Mouse (Mus musculus): ENCODE measurements at regions not wholly inside any gene's neighbourhood (a gene's known extent, or its start where the extent isn't known, plus 50 kb on each side); places are given as distances from the start of the nearest gene placed in this dataset.

DNA sequence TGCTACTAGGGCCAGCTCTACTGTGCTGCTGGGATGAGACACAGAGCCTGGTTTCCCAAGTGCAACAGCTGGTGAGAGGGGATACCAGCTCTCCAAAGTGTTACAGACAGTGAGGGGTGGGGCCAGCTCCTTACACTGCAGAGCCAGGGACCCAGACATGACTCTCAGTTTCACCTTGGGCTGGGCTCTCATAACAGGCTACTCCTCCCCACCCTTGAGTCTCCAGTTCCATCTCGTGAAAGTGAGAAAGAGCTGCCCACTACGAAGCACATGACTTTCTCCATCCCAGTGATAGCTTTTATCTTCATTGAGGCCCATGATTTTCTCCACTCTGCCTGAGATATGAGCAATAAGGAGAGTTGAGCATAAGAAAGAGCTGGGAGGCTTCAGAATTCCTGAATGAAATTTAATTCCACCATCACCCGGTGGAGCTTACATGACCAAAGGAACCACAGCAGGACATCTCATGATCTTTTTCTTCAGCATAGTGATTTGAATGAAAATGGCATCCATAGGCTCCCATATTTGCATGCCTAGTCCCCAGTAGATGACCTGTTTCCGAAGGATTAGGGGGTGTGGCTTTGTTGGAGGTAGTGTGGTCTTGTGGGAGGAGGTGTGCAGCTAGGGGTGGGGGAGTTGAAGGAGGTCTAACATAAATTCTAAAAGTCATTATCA is 153.5 kb downstream of the Spata18 start:
- Histone ChIP-seq H3K9ac (replicated peaks) (no peak overlapping the region), H3K4me1 (no peaks in the 10 kb centered on the region), H3K9me3 (no peaks in the 10 kb centered on the region), H3K36me3 (no peaks in the 10 kb centered on the region), H3K27me3 (no peaks in the 10 kb centered on the region), H3K4me3 (no peak overlapping the region), H3K4me2 (replicated peaks) (no peak overlapping the region), H3K27ac (replicated peaks) (no peak overlapping the region)
- 79% methylated on average over 4 of the region's 4 CpGs for WGBS
- ATAC-seq (replicated peaks) = no peak

DNA sequence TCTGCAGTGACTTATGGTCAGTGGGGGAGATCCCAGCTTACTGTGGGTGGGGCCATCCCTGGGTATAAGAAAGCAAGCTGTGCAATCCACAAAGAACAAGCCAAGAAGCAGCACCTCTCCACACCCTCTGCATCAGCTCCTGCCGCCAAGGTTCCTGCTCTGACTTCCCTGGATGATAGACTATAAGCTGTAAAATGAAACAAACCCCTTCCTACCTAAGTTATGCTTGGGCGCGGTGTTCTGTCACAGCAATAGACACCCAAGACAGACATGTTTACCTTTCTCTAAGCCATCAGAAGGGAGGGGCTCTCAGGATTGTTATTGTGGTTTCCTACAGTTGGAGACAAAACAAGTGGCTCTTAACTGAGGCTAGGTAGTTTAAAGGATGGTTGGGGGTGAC is 159.5 kb downstream of the Spata18 start:
- H3K9me3 ChIP-seq = no peaks in the 10 kb centered on the region
- H3K27me3 ChIP-seq = no peaks in the 10 kb centered on the region
- 90% methylated on average over 3 of the region's 3 CpGs for WGBS
- H3K4me3 ChIP-seq = no peak overlapping the region
- H3K27ac ChIP-seq (replicated peaks) = no peak overlapping the region
- no peaks in the 10 kb centered on the region for H3K36me3 ChIP-seq
- no peak overlapping the region for H3K9ac ChIP-seq (replicated peaks)
- H3K4me1 ChIP-seq = no peaks in the 10 kb centered on the region
- no peak for ATAC-seq (replicated peaks)
- no peak overlapping the region for H3K4me2 ChIP-seq (replicated peaks)

DNA sequence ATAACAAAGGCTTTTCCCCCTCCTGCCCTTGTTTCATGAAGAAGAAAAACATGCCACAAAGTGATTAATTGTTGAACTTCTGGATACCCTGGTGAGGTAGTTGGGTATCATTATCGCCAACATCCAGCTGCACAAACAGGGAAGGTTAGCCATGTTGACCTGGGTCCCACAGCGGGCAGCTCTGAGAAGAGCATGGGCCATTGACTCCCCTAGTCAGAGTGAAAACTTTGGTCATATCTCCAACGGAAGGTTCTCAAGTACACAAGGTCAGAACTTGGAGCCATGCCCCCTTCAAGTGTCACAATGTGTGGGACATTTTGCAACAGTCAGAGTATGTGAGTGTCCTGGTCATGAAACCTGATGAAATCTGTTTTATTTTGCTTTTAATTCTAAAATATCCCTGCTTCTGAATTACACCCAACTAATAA is 159.9 kb downstream of the Spata18 start:
- Histone ChIP-seq H3K27me3 (no peaks in the 10 kb centered on the region), H3K9ac (replicated peaks) (no peak overlapping the region), H3K27ac (replicated peaks) (no peak overlapping the region), H3K9me3 (no peaks in the 10 kb centered on the region), H3K4me3 (no peak overlapping the region), H3K4me1 (no peaks in the 10 kb centered on the region), H3K4me2 (replicated peaks) (no peak overlapping the region), H3K36me3 (no peaks in the 10 kb centered on the region)
- no peak for ATAC-seq (replicated peaks)
- WGBS = 90% methylated on average over 3 of the region's 3 CpGs

DNA sequence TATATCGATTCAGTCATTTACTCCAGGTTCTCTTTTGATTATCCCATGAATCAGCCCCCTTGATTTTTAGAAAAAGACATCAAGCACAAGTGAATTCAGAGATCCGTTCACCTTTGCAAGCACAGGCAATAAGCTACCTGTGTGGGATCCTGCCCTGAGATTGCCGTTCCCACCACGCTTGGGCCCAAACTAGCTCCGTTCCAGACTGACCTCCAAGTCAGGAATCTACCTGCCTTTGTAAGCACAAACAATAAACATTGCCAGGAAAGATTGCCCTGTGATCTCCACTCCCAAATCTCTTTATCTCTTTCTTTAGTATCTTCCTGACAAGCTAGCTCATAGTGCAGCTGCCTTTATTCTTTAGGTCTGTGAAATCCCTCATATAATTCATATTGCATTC is 164.6 kb downstream of the Spata18 start:
- Histone ChIP-seq H3K9me3 (no peaks in the 10 kb centered on the region), H3K4me2 (replicated peaks) (no peak overlapping the region), H3K36me3 (no peaks in the 10 kb centered on the region), H3K9ac (replicated peaks) (no peak overlapping the region), H3K27me3 (no peaks in the 10 kb centered on the region), H3K4me3 (no peak overlapping the region), H3K27ac (replicated peaks) (no peak overlapping the region), H3K4me1 (no peaks in the 10 kb centered on the region)
- 97% methylated on average over 5 of the region's 5 CpGs for WGBS
- ATAC-seq (replicated peaks) = no peak

DNA sequence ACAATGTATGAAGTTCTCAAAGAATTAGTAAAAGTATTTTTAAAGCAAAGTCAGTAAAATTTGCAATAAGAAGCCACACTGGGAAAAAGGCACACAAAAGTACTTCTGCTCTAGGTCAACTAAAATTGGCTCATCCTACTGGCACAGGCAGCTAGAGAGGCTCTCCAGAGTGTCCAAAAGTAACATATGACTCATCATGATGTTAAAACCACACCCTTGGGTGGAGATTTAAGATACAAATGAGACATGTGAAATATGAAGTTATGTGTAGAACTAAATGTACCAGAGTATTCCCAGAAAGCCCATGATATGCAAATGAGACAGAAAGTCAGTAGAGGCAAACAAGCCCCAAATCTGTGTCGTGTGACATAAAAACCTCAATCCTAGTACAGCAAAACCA is 166.0 kb downstream of the Spata18 start:
- Histone ChIP-seq H3K9ac (replicated peaks) (no peak overlapping the region), H3K36me3 (no peaks in the 10 kb centered on the region), H3K4me3 (no peak overlapping the region), H3K4me1 (no peaks in the 10 kb centered on the region), H3K9me3 (no peaks in the 10 kb centered on the region), H3K4me2 (replicated peaks) (no peak overlapping the region), H3K27me3 (no peaks in the 10 kb centered on the region), H3K27ac (replicated peaks) (no peak overlapping the region)
- no peak for ATAC-seq (replicated peaks)
- 97% methylated on average over 1 of the region's 1 CpGs for WGBS

DNA sequence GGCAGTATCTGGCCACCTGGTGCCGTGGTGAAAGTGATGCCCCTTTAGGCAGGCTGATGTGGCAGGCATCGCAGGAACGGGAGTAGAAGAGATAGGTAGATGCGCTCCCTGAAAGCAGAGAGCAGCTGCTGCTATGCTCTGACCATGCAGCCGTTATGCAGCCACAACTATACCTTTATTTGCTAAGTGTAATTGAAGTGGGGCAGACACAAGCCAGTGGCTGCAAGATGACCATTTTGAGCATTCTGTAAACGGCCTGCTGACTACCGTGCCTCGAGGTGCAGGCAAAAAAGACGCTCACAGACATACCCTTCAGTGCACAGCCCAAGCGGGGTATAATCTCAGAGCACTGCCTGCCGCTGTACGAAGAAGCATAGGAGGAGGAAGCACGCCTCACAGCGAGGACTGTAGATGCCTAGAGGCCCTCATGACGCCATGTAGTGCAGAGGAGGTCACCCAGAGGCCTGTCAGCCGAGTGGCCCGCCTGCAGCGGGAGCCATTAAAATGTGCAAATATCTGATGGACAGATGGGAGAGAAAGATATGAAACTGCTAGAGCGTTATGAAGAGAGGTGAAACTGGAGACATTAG is 170.9 kb downstream of the Spata18 start:
- no peaks in the 10 kb centered on the region for H3K27me3 ChIP-seq
- H3K4me1 ChIP-seq = no peaks in the 10 kb centered on the region
- 80% methylated on average over 19 of the region's 19 CpGs for WGBS
- no peak overlapping the region for H3K27ac ChIP-seq (replicated peaks)
- no peaks in the 10 kb centered on the region for H3K9me3 ChIP-seq
- ATAC-seq (replicated peaks) = no peak
- no peak overlapping the region for H3K4me3 ChIP-seq
- H3K36me3 ChIP-seq = no peaks in the 10 kb centered on the region
- no peak overlapping the region for H3K4me2 ChIP-seq (replicated peaks)
- H3K9ac ChIP-seq (replicated peaks) = no peak overlapping the region

DNA sequence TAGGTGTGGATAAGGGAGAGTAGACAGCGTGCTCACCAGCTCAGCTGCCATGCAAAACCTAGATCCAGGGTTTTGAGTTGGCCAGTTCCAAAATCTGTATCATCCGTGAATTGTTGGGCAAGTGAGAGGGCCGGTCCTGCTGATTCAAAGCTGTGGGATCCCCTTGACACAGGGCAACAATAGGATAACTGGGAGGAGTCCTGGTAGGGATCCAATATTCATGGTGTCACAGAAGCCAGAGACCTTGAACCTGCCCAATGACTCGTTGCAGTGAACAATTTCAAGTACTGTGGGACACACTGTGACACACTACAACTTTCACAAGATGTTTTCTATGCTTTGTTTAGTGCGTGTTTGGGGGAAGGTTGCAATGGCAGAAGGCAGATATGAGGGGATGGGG is 172.2 kb downstream of the Spata18 start:
- Histone ChIP-seq H3K27ac (replicated peaks) (no peak overlapping the region), H3K36me3 (no peaks in the 10 kb centered on the region), H3K4me2 (replicated peaks) (no peak overlapping the region), H3K4me1 (no peaks in the 10 kb centered on the region), H3K9ac (replicated peaks) (no peak overlapping the region), H3K9me3 (no peaks in the 10 kb centered on the region), H3K27me3 (no peaks in the 10 kb centered on the region), H3K4me3 (no peak overlapping the region)
- no peak for ATAC-seq (replicated peaks)
- 78% methylated on average over 5 of the region's 5 CpGs for WGBS

DNA sequence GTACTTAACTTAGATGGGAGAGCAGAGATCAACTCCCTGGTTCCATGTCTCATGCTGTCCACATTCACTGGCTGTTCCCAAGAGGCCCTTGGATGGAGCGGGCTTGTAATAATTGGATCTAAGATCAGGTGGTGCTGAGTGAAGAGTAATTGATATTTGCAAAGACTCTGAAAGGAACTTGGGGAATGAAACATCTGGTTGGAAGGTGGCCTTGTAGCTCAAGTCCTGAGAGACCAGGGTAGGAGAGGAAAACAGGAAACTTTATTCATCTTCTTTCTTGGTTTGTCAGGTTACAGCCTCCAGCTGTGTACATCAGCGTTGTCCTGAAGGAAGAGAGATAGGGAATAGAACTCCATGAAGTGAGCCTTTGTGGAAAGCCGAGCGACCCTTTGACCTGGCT is 175.8 kb downstream of the Spata18 start:
- Histone ChIP-seq H3K4me3 (no peak overlapping the region), H3K4me1 (no peaks in the 10 kb centered on the region), H3K27ac (replicated peaks) (no peak overlapping the region), H3K9me3 (no peaks in the 10 kb centered on the region), H3K27me3 (no peaks in the 10 kb centered on the region), H3K9ac (replicated peaks) (no peak overlapping the region), H3K36me3 (no peaks in the 10 kb centered on the region), H3K4me2 (replicated peaks) (no peak overlapping the region)
- ATAC-seq (replicated peaks) = no peak
- 84% methylated on average over 4 of the region's 4 CpGs for WGBS

DNA sequence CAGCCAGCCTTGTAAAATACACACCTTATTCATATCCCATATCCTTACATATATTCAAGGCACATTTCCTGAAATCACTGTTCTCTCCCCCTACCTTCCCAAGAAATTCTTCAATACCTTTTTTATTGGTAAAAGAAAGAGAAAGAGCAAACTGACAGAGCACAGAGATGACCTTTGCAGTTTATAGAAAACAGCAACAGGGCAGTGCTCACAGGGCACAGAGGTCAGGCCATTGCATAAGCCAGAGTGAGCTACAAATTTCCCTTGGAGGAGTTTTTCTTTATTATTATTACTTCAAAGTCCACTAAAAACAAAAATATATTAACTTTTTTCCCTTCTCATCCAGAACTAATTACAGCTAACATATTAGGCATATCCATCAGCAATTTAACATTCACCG is 182.5 kb downstream of the Spata18 start:
- ATAC-seq (replicated peaks) = no peak
- 90% methylated on average over 1 of the region's 1 CpGs for WGBS

DNA sequence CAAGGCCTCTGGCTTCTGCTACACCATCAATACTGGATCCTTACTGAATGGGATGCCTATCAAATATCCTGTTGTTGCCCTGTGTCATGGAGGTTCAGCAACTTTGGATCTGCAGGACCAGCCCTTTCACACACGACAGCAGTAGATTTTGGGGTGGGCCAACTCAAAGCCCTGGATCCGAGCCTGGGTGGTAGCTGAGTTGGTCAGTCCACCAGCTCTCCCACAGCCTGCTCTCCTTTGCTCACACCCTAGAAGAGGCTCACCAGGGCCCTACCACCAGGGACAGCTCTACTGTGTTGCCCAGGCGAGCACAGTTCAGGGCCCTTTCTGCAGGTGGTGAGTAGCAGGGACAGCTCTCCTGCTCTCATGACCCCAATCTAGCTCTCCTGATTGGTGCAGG is 192.6 kb downstream of the Spata18 start:
- Histone ChIP-seq H3K4me2 (replicated peaks) (no peak overlapping the region), H3K4me3 (no peak overlapping the region), H3K27ac (replicated peaks) (no peak overlapping the region), H3K27me3 (no peaks in the 10 kb centered on the region), H3K4me1 (0 out of 2 replicates have a peak, but pooled peaks cover 3% of the 10 kb centered on the region), H3K36me3 (no peaks in the 10 kb centered on the region), H3K9ac (replicated peaks) (no peak overlapping the region), H3K9me3 (no peaks in the 10 kb centered on the region)
- ATAC-seq (replicated peaks) = no peak
- 83% methylated on average over 3 of the region's 3 CpGs for WGBS

More for the DNA sequence above, 182.5 kb downstream of the Spata18 start:
- Histone ChIP-seq H3K9me3 (no peaks in the 10 kb centered on the region), H3K4me2 (replicated peaks) (no peak overlapping the region), H3K27me3 (no peaks in the 10 kb centered on the region), H3K4me1 (no peaks in the 10 kb centered on the region), H3K9ac (replicated peaks) (no peak overlapping the region), H3K27ac (replicated peaks) (no peak overlapping the region), H3K36me3 (no peaks in the 10 kb centered on the region), H3K4me3 (no peak overlapping the region)

DNA sequence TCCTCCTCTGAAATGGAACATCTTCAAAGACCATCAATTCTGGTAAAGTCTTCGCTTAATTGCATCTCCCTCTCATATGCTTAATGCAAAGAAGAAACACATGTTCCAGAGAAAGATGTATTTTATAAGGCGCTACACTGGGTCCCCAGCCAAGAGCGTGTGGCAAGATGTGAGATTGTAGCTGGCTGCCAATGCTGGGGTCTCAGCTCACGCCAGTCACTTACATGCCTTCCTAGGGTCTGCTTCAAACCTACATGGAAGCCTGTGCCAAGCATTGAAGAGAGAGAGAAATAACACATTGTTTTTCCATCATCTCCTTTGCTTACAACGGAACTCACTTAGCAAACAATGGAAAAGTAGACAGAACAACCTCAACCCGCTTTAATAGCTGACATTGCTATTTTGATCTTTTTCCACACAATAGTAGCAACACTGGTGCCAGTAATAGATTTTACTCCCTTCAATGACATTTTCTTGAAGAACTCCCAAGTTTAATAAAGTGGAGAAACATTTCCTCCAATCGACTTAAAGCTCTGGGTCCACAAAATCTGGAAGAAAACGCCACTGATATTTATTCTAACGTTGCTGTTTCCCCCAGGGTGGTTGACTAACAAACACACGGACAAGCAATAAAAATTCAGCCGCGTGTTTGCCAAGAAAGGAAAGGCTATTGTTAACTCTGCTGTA is 195.1 kb downstream of the Spata18 start:
- 58% methylated on average over 12 of the region's 12 CpGs for WGBS
- Histone ChIP-seq H3K9me3 (no peaks in the 10 kb centered on the region), H3K4me2 (replicated peaks) (no peak overlapping the region), H3K9ac (replicated peaks) (no peak overlapping the region), H3K4me3 (no peak overlapping the region), H3K27me3 (no peaks in the 10 kb centered on the region), H3K27ac (replicated peaks) (no peak overlapping the region), H3K36me3 (no peaks in the 10 kb centered on the region), H3K4me1 (0 out of 2 replicates have a peak, but pooled peaks cover 3% of the 10 kb centered on the region)
- ATAC-seq (replicated peaks) = no peak

DNA sequence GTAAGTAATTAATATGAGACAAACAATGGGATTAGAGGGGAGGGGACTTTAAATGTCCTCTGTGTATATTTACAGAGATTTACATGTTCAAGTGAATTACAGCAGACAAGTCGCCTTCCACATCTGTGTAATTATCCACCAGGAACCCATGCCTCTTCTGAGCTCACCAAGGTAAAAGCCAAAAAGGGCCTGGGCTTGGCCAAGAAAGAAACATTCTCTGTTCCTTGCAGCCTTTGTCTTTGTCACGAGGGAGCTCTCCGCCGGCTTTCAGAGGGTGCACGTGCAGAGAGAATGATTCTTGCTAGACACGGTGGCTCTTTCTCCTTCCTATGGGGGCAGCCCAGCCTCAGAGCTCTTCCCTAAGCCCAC is 195.6 kb downstream of the Spata18 start:
- Histone ChIP-seq H3K36me3 (no peaks in the 10 kb centered on the region), H3K4me1 (0 out of 2 replicates have a peak, but pooled peaks cover 3% of the 10 kb centered on the region), H3K4me3 (no peak overlapping the region), H3K4me2 (replicated peaks) (no peak overlapping the region), H3K27me3 (no peaks in the 10 kb centered on the region), H3K9me3 (no peaks in the 10 kb centered on the region), H3K9ac (replicated peaks) (no peak overlapping the region), H3K27ac (replicated peaks) (no peak overlapping the region)
- 42% methylated on average over 6 of the region's 6 CpGs for WGBS
- ATAC-seq (replicated peaks) = no peak

Measured in forebrain, embryonic 15.5 days (tissue).